Mouse (Mus musculus) gastrocnemius, postnatal 10 days (tissue): ENCODE data around the gene Qdpr. TPM values are rescaled to one million over a fixed set of nuclear protein-coding genes. Genes with fewer than 3 reads are reported as not detected.

Experiments
- DNase-seq: peaks from one replicate; pipeline ENCODE4 v3.0.0; 2021; ENCODE audit warnings: mixed read lengths
- long read RNA-seq, 2 experiments: library from polyadenylated mRNA; stranded (forward); transcript quantifications; one replicate each; pipeline ENCODE4 v2.0.0; 2021
- total RNA-seq, 2 experiments: library from RNA; stranded (reverse); gene quantifications; 2 replicates each; pipeline ENCODE4 v1.2.3; 2021

The Qdpr gene
- 100 to 1,000 TPM; 106 to 125 TPM for total RNA-seq
- long read RNA-seq, experiment 1, transcript Qdpr-201 (7 exons, 1,380 nt) = major isoform, 81 of 83 reads
- long read RNA-seq, experiment 1, partial matches to known transcripts = 0 of 83 reads
- long read RNA-seq, experiment 1, other reads (novel, unspliced or antisense) = 2 of 83 reads
- long read RNA-seq, experiment 2, transcript Qdpr-201 (7 exons, 1,380 nt) = major isoform, 109 of 118 reads
- long read RNA-seq, experiment 2, partial matches to known transcripts = 1 of 118 reads
- long read RNA-seq, experiment 2, other reads (novel, unspliced or antisense) = 2 of 118 reads

DNA sequence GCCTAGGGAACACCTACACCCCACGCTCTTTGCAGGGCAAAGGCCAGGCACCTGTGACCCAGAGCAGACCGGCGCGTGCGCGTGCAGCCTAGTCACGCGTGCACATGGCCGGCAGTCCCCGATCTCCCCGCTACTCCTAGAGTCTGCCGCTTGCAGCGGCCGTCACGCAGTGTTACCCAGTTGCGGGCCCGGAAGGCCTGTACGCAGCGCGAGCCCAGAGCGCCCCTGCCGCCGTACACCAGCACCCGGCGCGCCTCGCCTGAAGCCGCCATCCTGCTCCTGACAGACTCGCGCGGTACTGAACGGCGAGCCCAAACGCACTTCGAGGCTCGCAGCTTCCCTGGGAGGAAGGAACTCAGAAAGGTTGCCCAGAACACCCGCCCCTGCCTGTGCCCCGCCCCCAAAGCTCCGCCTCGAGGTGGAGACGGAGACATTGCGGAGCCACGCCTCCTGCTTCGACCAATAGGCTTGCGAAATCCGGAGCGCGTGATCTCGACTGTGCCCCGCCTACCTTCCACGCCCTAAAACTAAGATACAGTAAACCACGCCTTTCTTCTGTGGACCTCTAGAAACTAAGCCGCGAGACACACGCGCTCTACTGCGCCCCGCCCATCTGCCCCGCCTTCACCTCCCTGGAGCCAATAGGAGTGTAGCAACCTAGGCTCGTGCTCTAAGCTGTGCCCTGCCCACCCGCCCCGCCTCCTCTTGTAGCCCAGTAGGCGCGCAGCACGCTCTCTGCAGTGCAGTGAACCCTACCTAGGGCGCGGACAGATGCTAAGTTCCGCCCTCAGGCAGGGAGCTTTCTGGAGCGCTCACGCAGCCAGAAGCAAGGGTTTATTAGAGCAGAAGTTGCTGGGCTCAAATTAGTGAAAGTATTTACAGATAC, at the start of gene Qdpr:
Gene Qdpr, minus strand, starts transcription at position 406 of the 886 bp plus-strand sequence.
- DNase-seq = peak; percentile 95

DNA sequence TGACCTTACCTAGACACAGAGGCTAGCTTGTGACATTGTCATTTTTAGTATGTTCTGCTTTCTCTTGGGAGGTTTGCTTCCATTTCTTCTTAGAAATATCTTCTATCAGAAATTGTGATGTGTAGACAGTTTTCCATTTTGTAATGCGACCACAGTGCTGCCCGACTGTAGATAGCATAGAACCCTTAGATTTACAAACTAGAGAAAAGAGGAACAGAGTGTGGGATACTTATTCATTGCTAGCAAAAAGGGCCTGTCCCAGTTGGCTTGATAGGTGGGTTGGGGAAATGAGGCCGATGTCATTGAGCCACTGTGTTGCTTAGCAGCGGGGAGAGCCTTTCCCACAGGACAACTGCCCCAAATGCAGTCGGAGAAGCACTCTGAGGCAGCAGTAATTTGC, 47.5 kb upstream of the Qdpr start:
- no peak for DNase-seq

DNA sequence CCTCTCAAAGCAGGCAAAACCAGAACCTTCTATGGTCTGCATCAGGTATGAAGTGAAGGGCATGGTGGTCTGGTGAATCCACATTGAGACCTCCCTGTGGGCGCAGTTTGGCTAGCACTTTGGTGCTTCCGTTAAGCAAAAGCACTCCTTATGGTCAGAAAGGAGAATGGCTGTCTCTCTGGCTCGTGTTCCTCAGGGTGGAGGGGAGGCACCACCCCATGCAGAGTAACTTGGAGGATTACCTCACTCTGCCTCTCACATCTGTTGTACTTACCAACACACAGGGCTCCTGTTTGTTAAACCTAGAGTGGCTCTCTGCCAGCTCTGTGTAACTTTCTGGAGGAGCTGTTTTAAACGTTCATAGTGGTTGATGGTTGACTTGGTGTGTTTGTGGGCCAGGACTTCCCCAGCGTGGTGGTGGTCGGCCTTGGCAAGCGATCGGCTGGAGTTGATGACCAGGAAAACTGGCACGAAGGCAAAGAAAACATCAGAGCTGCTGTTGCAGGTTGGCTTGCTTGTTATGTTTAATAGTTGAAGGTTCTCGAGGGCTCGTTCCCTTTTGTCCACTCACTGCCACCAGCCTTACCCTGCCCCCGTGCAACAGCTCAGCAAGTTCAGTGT, 47.0 kb upstream of the Qdpr start:
- no peak for DNase-seq

DNA sequence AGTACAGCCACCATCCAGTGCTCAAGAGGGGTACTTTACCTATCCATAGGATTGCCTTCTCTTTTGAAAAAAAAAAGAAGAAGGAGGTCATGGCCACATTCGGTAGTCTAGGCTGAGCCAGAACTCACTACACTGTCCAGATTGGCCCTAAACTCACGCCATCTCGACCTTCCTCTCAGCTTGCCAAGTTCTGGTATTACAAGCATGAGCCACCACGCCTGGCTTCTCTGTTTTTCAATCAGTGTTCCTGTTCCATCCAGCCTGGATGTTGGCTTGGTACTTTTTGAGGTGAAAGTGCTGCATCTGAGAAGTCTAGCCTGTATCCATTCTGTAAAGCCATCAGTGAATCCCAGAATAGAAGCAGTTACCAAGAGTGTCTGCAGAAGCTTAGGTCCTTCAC, 46.4 kb upstream of the Qdpr start:
- DNase-seq = no peak

DNA sequence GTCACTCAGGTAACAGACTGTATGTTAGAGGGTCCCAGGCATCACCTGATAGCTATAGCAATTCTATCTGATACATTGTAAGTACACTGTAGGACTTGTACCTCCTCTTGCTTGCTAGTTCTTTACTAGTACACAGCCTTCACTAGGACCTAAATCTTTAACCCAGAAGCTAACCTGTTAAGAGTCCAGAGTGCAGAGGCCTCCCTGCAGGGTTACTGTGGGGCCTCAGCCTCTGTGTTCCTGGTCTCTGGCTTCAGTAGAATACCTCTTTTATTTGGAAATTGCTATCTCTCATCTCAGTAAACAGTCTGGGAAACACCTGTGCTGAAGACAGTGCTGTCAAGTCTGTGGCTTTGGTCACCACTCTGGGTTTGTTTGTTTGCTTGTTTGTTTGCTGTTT, 46.0 kb upstream of the Qdpr start:
- no peak for DNase-seq

DNA sequence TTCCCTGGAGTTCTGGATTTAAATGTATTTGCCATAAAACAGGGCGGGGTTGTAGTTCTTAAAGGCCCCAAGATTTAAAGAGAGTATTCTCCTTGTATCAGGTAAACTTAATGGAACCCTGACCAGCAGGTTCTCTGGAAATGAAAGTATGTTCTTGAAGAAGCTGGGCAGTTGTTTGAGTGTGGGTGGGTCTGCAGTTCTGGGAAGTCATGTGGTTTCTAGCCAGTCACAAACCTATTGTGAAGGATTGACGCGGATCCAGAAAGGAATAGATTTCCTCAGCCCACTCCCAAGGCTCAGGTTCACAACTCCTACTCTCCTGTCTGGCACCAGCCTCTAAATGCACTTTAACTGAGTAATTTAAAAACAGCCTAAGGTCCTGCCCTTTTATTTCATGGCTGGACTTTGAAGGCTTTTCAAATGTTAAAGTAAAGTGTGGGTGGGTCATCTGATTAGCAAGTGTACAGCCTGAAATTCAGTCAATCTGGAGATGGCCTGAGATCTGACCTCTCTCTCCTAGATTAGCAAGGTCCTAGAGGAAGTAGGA, 45.5 kb upstream of the Qdpr start:
- no peak for DNase-seq

DNA sequence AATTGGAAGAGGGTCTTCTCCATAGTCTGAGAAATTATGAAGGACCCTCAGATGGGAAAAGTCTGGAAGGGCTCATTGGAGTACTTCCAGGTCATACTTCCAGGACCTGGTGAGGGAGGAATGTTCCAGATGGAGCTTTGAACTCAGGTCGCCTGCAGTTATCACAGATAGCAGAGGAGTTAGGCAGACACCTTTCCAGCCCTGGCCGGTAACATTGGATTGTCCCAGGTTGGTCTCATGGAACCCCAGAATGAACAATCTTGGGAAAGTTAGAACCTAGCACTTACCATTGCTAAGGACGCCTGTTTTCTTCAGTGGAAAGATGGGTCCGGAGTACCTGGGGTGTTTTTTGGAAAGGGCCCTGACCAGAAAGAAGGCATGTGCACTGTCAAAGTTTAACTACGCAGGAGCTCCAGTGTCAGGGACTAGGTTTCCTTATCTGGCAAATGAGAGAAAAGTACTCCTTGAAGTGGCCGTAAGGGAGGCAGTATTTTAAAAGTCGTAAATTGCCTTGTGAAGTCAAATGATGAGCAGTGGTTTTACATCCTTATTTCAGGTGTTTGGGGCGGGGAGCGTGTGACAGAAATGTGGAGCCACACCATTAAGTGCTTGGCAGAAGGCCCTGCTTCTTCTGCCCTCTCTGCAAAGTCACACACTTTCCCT, 44.2 kb upstream of the Qdpr start:
- DNase-seq = no peak

DNA sequence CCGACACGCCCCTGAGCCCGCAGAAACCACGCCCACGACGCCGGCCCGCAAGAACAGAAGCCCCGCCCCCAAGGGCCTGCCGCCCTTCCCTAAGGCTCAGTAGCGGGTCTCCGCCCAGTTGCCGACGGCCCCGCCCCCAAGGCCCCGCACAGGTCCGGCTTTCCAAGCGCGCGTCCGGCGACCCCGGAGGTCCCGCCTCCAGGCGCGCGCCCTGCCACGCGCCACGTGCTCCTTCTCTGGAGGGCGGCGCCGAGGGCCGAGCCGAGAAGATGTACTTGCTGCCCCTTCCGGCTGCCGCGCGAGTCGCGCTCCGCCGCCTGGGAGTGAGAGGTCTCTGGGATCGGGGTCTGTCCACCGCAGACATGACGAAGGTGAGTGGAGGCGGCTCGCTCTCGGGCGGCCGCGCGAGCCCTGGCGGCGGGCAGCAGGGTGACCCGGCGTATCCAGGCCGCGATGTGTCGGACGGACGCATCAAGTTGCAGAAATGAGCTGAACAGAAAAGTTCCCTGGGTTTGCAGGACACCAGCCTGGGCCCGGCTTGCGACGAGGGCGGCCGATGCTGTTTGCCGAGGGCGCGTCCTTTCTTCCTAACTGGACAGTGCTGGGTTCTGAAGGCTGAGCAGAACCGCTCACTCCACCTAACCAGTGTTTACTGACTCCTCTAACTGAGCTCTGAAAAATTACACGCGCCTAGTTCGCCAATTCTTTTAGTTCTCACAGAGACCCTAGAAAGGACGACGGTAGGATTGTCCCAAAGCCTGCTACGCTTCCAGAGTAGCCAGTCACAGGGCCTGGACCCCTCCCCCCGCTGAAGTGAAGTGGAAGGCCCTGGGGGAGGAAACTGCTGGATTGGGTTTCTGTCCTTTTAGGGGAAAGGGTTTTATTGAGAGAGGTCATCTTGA, 43.4 kb upstream of the Qdpr start, which contains the start of gene Lap3:
Gene Lap3, plus strand, starts transcription at position 184 of the 902 bp plus-strand sequence.
- DNase-seq = peak; percentile 100

DNA sequence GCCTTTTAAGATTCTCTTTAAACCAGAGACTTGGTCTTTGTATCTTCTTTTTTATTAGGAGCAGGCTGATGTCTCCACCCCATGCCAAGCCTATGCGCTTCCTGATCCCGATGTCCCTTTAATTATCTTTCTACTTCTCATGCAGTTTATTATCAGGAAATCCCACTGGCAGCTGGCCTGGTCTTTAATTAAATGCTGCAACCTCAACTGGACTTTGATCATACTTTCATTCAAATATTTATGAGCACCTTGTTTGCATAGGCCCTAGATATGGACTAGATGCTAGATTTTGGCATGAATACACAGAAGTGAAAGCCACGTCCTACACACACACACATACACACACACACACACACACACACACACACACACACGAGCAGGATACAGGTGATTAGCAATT, 41.7 kb upstream of the Qdpr start:
- DNase-seq = no peak

DNA sequence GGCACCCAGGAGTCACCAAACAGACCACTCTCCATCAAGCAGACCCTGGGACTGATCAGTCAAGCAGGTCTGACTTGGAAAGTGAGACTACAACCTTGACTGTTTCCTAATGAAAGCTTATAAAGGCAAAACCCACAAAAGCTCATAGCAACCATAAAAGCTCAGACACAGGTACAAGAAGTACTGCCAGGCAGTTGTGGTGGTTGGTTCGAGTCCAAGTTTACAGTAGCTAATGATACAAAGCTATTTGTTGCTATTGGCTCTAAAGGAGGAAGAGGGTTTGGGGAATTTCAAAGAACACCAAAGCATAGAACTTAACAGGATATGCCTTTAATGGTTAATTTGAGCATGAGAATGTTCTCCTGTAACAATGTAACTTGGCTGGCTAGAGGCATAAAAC, 33.6 kb upstream of the Qdpr start:
- no peak for DNase-seq

DNA sequence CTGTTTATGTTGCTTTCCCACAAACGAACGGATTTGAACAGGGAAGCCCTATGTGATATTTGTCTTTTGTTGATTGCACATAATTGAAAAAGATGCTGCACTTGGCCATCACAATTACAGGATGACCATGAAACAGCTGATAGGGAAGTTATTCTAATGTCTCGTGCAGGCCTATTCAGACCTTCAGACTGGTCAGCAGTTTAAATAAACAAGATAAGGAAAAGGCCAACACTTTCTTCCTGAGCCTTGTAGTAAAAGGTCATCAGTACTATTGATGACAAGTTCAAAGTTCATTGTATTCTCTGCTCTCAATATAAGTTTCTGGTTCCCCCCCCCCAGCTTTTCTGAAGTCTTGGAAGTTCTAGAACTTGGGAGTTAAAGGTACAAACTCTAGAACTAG, 32.6 kb upstream of the Qdpr start:
- DNase-seq = no peak

DNA sequence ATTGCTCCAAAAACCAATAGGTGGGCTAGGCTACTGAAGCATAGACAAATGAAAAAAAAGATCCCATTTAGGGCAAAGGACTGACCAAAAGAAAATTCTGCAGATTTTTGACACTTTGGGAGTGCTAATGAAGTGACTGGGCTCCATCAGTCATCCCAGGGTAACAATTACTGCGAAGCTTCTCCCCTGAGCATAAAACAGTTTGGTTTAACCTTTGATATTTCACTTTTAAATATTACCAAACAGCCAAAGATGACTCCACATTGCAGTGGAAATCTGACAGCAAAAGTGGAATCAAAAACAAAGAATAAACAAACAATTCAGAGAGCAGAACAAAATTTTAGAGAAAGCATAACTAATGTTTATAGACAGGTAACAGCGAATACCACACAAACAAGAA, 31.1 kb upstream of the Qdpr start:
- no peak for DNase-seq

DNA sequence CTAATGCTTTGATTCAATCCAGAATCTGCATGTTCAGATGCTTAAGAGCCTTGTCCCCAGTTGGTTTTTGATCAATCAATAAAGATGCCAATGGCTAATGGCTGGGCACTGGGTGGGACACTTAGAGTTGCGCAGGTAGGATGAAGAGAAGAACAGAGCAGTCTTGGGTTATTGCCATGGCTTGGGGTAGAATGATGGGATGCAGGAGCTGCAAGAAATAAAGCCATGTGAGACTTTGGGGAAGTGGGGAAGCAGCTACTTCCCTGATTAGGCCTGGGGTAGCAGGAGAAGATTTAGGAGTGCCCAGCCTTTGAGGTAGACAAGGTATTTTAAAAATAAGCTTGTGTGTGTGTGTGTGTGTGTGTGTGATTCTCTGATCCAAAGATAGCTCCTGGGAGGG, 30.0 kb upstream of the Qdpr start:
- DNase-seq = no peak

DNA sequence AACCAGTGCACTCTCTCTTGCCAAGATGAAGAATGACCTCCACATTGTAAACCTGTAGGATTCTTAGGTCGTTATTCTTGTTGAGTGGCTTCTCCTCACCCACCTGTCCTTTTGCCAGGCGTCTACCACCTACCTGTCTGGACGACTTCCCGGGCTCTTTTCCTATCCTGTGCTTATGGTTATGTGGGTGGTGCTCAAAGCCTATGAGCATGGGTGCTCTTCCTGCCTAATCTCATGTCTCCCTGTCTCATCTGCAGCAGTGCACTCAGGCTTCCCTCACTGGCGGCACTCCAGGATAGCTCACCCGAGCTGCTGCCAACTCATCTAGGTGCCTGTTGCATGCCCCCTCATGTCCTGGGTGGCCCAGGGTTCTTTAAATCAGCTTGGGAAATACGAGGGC, 27.6 kb upstream of the Qdpr start:
- DNase-seq = no peak

DNA sequence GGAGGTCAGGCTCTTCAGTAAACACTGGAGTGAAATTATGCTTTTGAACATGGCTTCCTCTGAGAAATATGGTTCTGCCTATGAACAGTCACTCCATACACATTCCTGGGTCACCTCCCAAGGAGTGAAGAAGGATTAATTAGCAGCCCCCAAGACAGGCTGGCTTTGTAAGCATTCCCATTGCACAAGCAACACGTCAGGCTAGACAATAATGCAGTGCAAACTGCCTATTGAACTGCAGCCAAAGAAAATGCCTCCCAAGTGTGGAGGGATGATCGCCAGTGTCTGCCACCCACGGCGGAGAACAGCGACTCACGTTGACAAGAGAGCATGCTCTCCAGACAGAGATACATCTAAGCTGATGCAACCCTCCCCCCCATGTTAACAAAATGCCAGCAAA, 26.3 kb upstream of the Qdpr start:
- DNase-seq = no peak

DNA sequence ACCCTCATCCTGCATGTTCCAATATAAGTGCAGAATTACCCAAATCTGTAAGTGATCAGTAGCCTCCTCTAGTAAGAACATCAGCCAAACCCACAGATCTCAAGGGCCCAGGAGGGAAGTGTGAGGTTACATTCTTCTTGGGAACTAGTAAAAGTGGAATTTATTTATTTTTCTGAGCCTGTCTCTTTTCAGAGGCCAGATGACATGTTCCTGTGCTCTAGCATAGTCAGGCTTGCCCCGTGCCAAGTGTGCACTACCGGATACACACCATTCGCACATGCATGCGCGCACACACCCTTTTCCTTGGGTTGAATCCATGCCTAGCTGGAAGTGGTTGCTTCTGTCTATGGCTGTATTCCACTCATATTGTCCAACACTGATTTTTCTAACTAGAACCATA, 25.7 kb upstream of the Qdpr start:
- no peak for DNase-seq

DNA sequence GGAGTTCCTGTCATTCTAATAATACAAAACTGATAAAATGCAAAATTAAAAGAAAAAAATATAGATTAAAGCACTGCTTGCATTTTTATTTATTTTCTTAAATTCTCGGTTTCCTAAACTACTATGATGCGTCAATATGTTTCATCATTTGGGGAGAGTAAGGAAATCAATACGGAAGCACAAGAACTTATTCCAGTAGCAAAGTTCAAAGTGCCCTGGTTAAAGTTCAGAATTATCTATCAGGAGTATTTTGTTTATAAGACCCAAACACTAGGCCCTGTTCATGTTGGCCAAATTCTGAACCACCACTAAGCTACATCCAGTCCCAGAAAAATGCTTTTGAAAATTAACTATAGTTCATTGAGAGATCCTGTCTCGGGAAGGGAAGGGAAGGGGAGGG, 24.7 kb upstream of the Qdpr start:
- no peak for DNase-seq

DNA sequence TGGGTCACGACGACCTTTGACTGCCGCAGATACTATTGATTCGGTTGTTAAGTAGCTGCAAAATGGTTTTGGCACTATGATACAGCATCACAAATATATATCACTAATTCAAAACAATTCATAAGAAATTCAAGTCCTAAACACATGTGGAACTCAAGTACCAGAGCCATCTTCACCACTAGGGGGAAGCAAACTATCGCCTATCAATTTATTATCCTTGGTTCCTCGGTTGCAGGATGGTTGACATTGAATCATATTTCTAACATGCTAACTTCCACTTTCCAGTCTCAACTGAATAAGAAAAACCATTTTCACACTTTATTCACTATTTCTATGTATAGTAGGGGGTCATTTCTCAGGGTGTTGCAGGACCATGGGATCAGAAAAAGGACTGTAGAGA, 24.2 kb upstream of the Qdpr start:
- peak; percentile 23 for DNase-seq

DNA sequence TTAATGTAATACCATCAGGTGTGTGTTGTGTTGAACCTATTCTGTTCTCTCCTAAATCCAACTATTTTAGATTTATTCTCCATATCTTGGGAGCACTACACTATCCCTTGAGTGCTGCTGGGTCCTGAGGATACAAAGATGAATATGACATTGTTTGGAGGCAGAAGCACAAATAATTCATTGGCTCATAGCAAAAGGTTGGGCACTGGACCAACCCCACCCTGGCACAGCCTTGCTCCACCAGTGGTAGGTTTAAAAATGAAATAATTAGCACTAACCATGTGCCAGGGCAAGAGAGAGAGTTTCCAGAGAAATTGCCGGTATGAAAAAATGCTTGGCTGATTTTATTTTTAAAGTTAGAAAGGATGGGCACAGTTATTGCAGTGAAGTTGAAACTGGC, 23.5 kb upstream of the Qdpr start:
- no peak for DNase-seq

DNA sequence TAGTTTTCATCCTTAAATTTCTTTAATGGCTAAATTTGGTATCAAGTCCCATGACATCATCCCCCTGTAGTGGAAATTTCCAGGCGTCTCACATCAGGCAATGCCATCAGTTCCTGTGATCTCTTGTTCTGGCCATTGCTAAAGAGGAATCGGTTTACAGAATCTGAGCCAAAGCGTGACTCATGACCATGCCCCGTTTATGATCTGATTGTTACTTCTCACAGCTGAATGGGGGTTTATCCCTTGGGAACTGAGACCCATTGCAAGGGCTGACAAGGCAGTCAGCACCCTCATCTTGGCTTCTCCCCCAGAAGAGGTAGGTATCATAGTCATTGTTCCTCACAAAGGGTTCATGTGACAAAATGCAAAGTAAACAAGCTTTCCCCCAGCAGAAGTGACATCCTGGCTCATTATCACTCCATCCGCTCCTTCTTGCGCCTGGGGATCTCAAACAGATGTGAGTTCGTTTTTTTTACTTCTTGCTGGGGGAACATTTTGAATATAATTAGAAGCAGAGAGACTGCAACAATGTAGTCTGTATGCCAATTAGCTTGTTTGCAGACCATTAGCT, 22.9 kb upstream of the Qdpr start:
- DNase-seq = no peak

DNA sequence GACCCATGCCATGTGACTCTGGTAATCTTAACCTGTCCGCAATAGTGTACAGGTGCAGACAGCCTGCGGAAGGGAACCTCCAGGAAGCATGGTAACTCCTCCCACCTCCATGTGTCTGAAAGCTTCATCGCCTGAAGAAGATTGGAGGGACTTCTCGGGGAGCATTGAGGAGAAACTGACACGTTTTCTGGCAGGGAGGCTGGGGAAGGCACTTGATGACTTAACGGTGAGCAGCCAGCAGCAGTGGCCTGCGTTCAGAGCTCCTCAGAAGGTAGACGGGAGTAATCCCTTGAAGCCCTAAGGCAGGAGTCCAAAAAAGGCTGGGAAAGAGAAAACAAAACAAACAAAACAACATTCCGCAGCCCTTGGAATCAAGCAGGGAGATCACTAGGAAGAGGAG, 4.4 kb upstream of the Qdpr start:
- no peak for DNase-seq
